Mouse (Mus musculus): ENCODE results near the gene Lrmp. TPM values are rescaled to one million over a fixed set of nuclear protein-coding genes. Genes with fewer than 3 reads are reported as not detected.

Gene Lrmp
- total RNA-seq (2023), result 100 to 1,000 TPM; 161 to 175 TPM

DNA sequence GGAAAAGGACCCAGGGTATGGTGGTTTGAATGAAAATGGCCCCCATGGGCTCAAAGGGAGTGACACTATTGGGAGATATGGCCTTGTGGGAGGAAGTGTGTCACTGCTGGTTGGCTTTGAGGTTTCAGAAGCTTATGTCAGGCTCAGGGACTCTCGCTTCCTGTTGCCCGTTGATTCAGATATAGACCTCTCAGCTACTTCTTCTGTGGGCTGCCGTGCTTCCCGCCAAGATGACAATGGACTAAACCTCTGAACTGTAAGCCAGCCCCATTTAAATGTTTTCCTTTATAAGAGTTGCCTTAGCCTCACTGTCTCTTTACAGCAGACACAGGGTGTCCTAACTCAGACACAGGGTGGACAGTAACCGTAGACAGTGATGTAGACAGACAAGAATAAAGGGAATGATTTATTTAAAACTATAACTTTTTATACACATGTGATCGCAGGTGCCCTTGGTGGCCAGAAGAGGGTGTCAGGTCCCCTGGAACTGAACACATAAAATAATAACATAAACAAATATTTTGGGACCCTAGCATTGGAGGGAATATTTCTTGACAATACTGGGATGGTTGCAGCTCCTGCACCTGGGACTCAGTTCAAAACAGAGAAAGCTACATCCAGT, at the start of gene Lrmp:
Lrmp (plus strand) TSS at position 178 of the 622 bp plus-strand sequence.

DNA sequence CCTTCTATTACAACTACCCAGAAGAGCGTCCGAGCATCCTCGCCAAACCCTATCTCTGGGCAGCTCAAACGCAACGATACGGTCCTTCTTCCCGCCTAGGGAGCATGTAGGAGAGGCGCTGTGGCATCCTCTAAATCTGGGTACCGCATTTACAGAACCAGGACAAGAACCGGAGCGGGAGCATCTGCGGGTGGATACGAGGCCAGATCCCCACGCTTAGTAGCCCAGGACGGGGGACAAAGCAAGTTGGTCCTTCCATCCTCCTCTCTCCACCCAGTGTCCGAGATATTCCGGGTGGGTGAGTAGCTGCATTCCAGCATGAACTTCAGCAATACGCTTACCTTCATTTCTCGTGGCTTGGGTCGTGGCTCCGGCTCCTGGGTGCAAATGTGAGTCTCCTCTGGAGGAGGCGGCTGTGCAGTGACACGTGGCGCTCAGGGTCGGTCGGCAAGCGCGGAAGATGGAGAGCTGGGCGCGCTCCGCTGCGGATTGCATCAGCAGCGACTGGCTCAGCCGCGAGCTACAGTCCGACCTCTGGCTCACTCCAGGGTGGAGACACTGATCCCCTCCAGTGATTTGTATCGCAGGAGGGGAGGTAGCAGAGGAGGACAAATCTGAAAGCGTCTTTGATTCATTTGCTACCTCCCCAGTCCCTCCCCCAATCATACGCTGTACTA, 39.8 kb upstream of the Lrmp start, which contains the start of gene Bcat1:
Bcat1 (minus strand) TSS at position 637 of the 677 bp plus-strand sequence.

GRCm38 (mm10) chr6:145210816-145211338, 95.4 kb downstream of the Lrmp start, which contains the start of the genes Casc1 and Etfrf1:
Casc1 (minus strand) TSS chr6:145211005.
Etfrf1 (plus strand) TSS chr6:145211134.

Other genes with a start within 250 kb of the Lrmp start
- not detected for gene Bcat1, start 39.5 kb upstream of the Lrmp start, total RNA-seq (2023)
- under 1 TPM; 0.42 to 0.70 TPM for gene Casc1, start 95.4 kb downstream of the Lrmp start, total RNA-seq (2023)
- 10 to 100 TPM; 12.4 to 13.1 TPM for gene Etfrf1, start 95.5 kb downstream of the Lrmp start, total RNA-seq (2023)
- 100 to 1,000 TPM; 106 to 108 TPM for gene Kras, start 134.6 kb downstream of the Lrmp start, total RNA-seq (2023)

Measured in monocyte, adult 59 days (primary cell).